Mouse (Mus musculus) ES-E14 (cell line): Measurements from ENCODE around the gene Fndc5. TPM values are rescaled to one million over a fixed set of nuclear protein-coding genes. Genes with fewer than 3 reads are reported as not detected.

Source experiments
- DNase-seq: peaks from one replicate; pipeline ENCODE4 v3.0.0-alpha.2; 2013; ENCODE audit warnings: low read depth, low spot score
- H3K27ac ChIP-seq: 2 replicates; pipeline ENCODE4 v1.5.1; 2012; ENCODE audit warnings: low read depth, mild to moderate bottlenecking, low read length, moderate library complexity, mixed read lengths; ENCODE audit not compliant: poor library complexity, insufficient read depth, severe bottlenecking
- H3K36me3 ChIP-seq: 2 replicates; pipeline ENCODE4 v1.6.1; 2012; ENCODE audit warnings: mild to moderate bottlenecking, low read length, moderate library complexity, mixed read lengths; ENCODE audit not compliant: control insufficient read depth, poor library complexity, insufficient read depth, severe bottlenecking
- H3K4me1 ChIP-seq, 2 experiments: fragments of 150-350 bp in 1 of 2; sonication (generic) in 1 of 2; 2 replicates each; pipeline ENCODE4 v1.6.1; 2012; ENCODE audit warnings: low read length in 2 of 2, mild to moderate bottlenecking in 1 of 2, mixed read lengths in 1 of 2; ENCODE audit not compliant: control insufficient read depth in 2 of 2, insufficient read depth in 2 of 2, poor library complexity in 1 of 2
- H3K4me3 ChIP-seq, 2 experiments: fragments of 150-350 bp in 1 of 2; sonication (generic) in 1 of 2; 2 replicates each; pipeline ENCODE4 v1.5.1; 2012; ENCODE audit warnings: low read length in 2 of 2, low read depth in 1 of 2, mild to moderate bottlenecking in 1 of 2, mixed read lengths in 1 of 2; ENCODE audit not compliant: insufficient read depth in 1 of 2, poor library complexity in 1 of 2, severe bottlenecking in 1 of 2
- H3K9ac ChIP-seq: 2 replicates; pipeline ENCODE4 v1.6.1; 2012; ENCODE audit warnings: low read depth, mild to moderate bottlenecking, low read length, mixed read lengths; ENCODE audit not compliant: poor library complexity, insufficient read depth, severe bottlenecking
- H3K9me3 ChIP-seq: fragments of 150-350 bp; sonication (generic); 2 replicates; pipeline ENCODE4 v1.6.1; 2012; ENCODE audit warnings: low read depth, mild to moderate bottlenecking, low read length; ENCODE audit not compliant: control insufficient read depth, insufficient read depth
- CHD2 ChIP-seq: IDR thresholded peaks from 2 replicates; pipeline ENCODE4 v1.6.1; 2014; ENCODE audit warnings: mild to moderate bottlenecking, low read depth, low read length, inconsistent platforms
- HCFC1 ChIP-seq: IDR thresholded peaks from 2 replicates; pipeline ENCODE4 v1.6.1; 2012; ENCODE audit warnings: low read length, inconsistent platforms, borderline replicate concordance; ENCODE audit not compliant: insufficient read depth
- MAFK ChIP-seq: IDR thresholded peaks from 2 replicates; pipeline ENCODE4 v1.6.1; 2014; ENCODE audit warnings: mild to moderate bottlenecking, low read depth, low read length, inconsistent platforms; ENCODE audit not compliant: insufficient read depth
- ZC3H11A ChIP-seq: IDR thresholded peaks from 2 replicates; pipeline ENCODE4 v1.6.1; 2012; ENCODE audit warnings: low read depth, mild to moderate bottlenecking, inconsistent platforms, low read length, borderline replicate concordance
- ZNF384 ChIP-seq: IDR thresholded peaks from 2 replicates; pipeline ENCODE4 v1.6.1; 2012; ENCODE audit warnings: low read depth, low read length, inconsistent platforms
- in situ Hi-C, 2 experiments: fragments of 600-800 bp; cut with MboI; formaldehyde crosslinking; loops; one replicate each; pipeline ENCODE4 v1.15.1; 2025; ENCODE audit warnings: low sequenced_read_pairs in 2 of 2, inconsistent platforms in 1 of 2; ENCODE audit not compliant: unreplicated experiment in 2 of 2
- total RNA-seq: library from RNA; depleted of rRNA; stranded (reverse); fragments of 300-350 nt; gene quantifications from 2 replicates; pipeline ENCODE4 v1.2.3, GENCODE M21; 2012

The Fndc5 gene
- total RNA-seq, 1 experiment: 1.2 TPM

GRCm38 (mm10) chr4:129110804-129111203 is 26.0 kb upstream of the Fndc5 start:
- peaks cover 4 to 22% of the 10 kb centered on the region in 2 experiments for H3K4me1 ChIP-seq
- no peak for DNase-seq

GRCm38 (mm10) chr4:129111350-129111749 is 25.4 kb upstream of the Fndc5 start:
- Histone ChIP-seq H3K9me3 (no peaks in the 10 kb centered on the region), H3K27ac (no peak overlapping the region), H3K36me3 (no peaks in the 10 kb centered on the region), H3K9ac (no peak overlapping the region), H3K4me1 (peaks cover 4 to 16% of the 10 kb centered on the region in 2 experiments), H3K4me3 (no peak overlapping the region)
- no peak for DNase-seq
- in situ Hi-C loops: no loop called here
- TF ChIP-seq MAFK (no peak), ZC3H11A (peak; percentile 28; the same call in 1 of the 2 replicates)

More at GRCm38 (mm10) chr4:129110804-129111203, 26.0 kb upstream of the Fndc5 start:
- in situ Hi-C loops: no loop called here
- no peak overlapping the region for H3K4me3 ChIP-seq
- no peak overlapping the region for H3K27ac ChIP-seq
- no peaks in the 10 kb centered on the region for H3K36me3 ChIP-seq
- TF ChIP-seq ZNF384 (no peak), MAFK (no peak), HCFC1 (no peak)
- no peaks in the 10 kb centered on the region for H3K9me3 ChIP-seq
- no peak overlapping the region for H3K9ac ChIP-seq

GRCm38 (mm10) chr4:129112231-129112630 is 24.6 kb upstream of the Fndc5 start:
- TF ChIP-seq MAFK (no peak), CHD2 (no peak), ZC3H11A (no peak), HCFC1 (no peak), ZNF384 (no peak)
- no peaks in the 10 kb centered on the region for H3K36me3 ChIP-seq
- H3K9me3 ChIP-seq: no peaks in the 10 kb centered on the region
- in situ Hi-C loops: no loop called here
- peaks cover 4 to 13% of the 10 kb centered on the region in 2 experiments for H3K4me1 ChIP-seq
- no peak overlapping the region for H3K4me3 ChIP-seq
- H3K27ac ChIP-seq: no peak overlapping the region
- no peak overlapping the region; the same call in 1 of the 2 replicates for H3K9ac ChIP-seq
- no peak for DNase-seq

GRCm38 (mm10) chr4:129113083-129113988 is 23.5 kb upstream of the Fndc5 start:
- peak; percentile 96 for DNase-seq
- TF ChIP-seq CHD2 (no peak), ZC3H11A (peak; percentile 67; the same call in 1 of the 2 replicates), HCFC1 (peak; percentile 77; the same call in 1 of the 2 replicates), ZNF384 (peak; percentile 8; the same call in 1 of the 2 replicates), MAFK (no peak)
- H3K9ac ChIP-seq: peak overlapping the region; percentile 9; the same call in 1 of the 2 replicates
- 0 out of 4 replicates have a peak overlapping the region, but pooled peaks of 1 of the 2 experiments have one; percentile 4 for H3K4me3 ChIP-seq
- no peak overlapping the region for H3K27ac ChIP-seq
- in situ Hi-C loops: no loop called here
- H3K4me1 ChIP-seq: peaks cover 4 to 10% of the 10 kb centered on the region in 2 experiments
- H3K36me3 ChIP-seq: no peaks in the 10 kb centered on the region
- H3K9me3 ChIP-seq: no peaks in the 10 kb centered on the region

DNA sequence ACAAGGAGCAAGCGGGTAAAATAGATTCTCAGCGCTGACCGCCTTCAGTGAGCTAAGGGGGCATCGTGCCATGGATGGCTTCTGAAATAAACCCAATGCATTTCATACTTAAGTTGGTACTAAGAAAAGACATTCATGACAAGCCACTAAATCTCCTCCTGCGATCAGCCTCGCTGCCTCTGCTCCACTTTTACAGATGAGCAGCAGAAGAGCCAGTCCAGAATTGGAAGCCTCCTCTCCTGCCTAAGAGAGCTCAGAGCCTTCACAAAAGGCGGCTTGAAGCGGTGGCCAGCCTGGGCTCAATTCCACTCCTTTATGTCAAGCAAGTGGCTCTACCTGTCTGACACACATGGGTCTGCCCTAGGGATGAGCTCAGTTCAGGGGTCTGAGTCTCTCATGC is 20.1 kb upstream of the Fndc5 start:
- in situ Hi-C loops: no loop called here
- Histone ChIP-seq H3K9me3 (no peaks in the 10 kb centered on the region), H3K9ac (no peak overlapping the region), H3K27ac (no peak overlapping the region), H3K36me3 (no peaks in the 10 kb centered on the region), H3K4me3 (no peak overlapping the region), H3K4me1 (peaks cover 4 to 15% of the 10 kb centered on the region in 2 experiments)
- DNase-seq: no peak
- TF ChIP-seq MAFK (no peak), ZC3H11A (no peak), ZNF384 (no peak), CHD2 (no peak), HCFC1 (no peak)
